ENCODE assay signal across 12 mouse cellular contexts in genomic region chr5:92861416-92862112, GRCm38 (mm10).
A peak's percentile ranks its signal among the peaks of the same experiment; 100 is the strongest.
DNase-seq lines count a peak whose midpoint lies in the region; ATAC-seq lines count a peak whose summit lies in the region.
"Had no signal": no experiment of that assay in that cellular context is flagged by ENCODE, and none has a peak within 500 bp of the region (broad histone marks: within the 10 kb centered on the region; RNA-seq: fewer than 3 reads in every experiment).

No protein-coding gene starts in this region.

- H3K9me3 ChIP-seq in forebrain, embryonic 13.5 days (replicated peaks), result no peaks in the 10 kb centered on the region
- H3K9me3 ChIP-seq in intestine, embryonic 15.5 days, result no peaks in the 10 kb centered on the region
- H3K9me3 ChIP-seq in neural tube, embryonic 14.5 days (ENCODE audit: control insufficient read depth, low read length), result no peaks in the 10 kb centered on the region
- H3K9me3 ChIP-seq: megakaryocyte, embryonic 14.5 days had no signal

- no peaks in the 10 kb centered on the region for H3K36me3 ChIP-seq in forebrain, embryonic 13.5 days (ENCODE audit: poor library complexity, severe bottlenecking)
- no peaks in the 10 kb centered on the region for H3K36me3 ChIP-seq in intestine, embryonic 15.5 days
- no peaks in the 10 kb centered on the region for H3K36me3 ChIP-seq in neural tube, embryonic 14.5 days (ENCODE audit: control insufficient read depth, insufficient read depth, low read length)

- intact Hi-C loops in gastrocnemius, postnatal 36 days (cut with DNase I), result no loop called here

- H3K4me3 ChIP-seq in forebrain, embryonic 13.5 days, result no peak overlapping the region
- no peak overlapping the region for H3K4me3 ChIP-seq in intestine, embryonic 15.5 days (replicated peaks)
- H3K4me3 ChIP-seq in neural tube, embryonic 14.5 days (ENCODE audit: low read depth, low read length), result no peak overlapping the region
- H3K4me3 ChIP-seq: megakaryocyte, embryonic 14.5 days had no signal

- H3K4me1 ChIP-seq in forebrain, embryonic 13.5 days, result peaks cover 42% of the 10 kb centered on the region
- H3K4me1 ChIP-seq in intestine, embryonic 15.5 days (replicated peaks), result peaks cover 9% of the 10 kb centered on the region; the same call in 1 of the 2 replicates
- H3K4me1 ChIP-seq in neural tube, embryonic 14.5 days (ENCODE audit: control insufficient read depth, insufficient read depth, low read length), result peaks cover 18% of the 10 kb centered on the region
- H3K4me1 ChIP-seq: megakaryocyte, embryonic 14.5 days had no signal

- peak; percentile 64 for DNase-seq in embryo, embryonic 10.5 days (ENCODE audit: low spot score)
- no peak for DNase-seq in gastrocnemius, postnatal 36 days
- no peak for DNase-seq in spleen, adult 12 weeks (ENCODE audit: low spot score)
- DNase-seq in cerebellum, adult 11 months, result no peak
- DNase-seq: cerebellum, postnatal 25 days; gastrocnemius, postnatal 14 days; kidney, postnatal 4 days had no signal

- peak overlapping the region; percentile 25; the same call in 1 of the 2 replicates for H3K27ac ChIP-seq in forebrain, embryonic 13.5 days
- H3K27ac ChIP-seq in intestine, embryonic 15.5 days, result no peak overlapping the region
- H3K27ac ChIP-seq in neural tube, embryonic 14.5 days (ENCODE audit: low read depth, low read length), result peak overlapping the region; percentile 28; the same call in 1 of the 2 replicates

- H3K9ac ChIP-seq in forebrain, embryonic 13.5 days, result no peak overlapping the region
- H3K9ac ChIP-seq in intestine, embryonic 15.5 days, result no peak overlapping the region
- H3K9ac ChIP-seq in neural tube, embryonic 14.5 days (replicated peaks; ENCODE audit: low read depth, low read length), result no peak overlapping the region

- H3K4me2 ChIP-seq in forebrain, embryonic 13.5 days, result 0 out of 2 replicates have a peak overlapping the region, but pooled peaks have one; percentile 17
- H3K4me2 ChIP-seq in intestine, embryonic 15.5 days (replicated peaks), result no peak overlapping the region
- H3K4me2 ChIP-seq in neural tube, embryonic 14.5 days (ENCODE audit: low read depth, low read length), result 0 out of 2 replicates have a peak overlapping the region, but pooled peaks have one; percentile 11
- H3K4me2 ChIP-seq: liver, embryonic 11.5 days had no signal

- 42% methylated on average over 10 of the region's 10 CpGs for WGBS in forebrain, embryonic 13.5 days
- 49% methylated on average over 10 of the region's 10 CpGs for WGBS in intestine, embryonic 15.5 days
- WGBS in neural tube, embryonic 14.5 days, result 37% methylated on average over 10 of the region's 10 CpGs

- no peaks in the 10 kb centered on the region for H3K27me3 ChIP-seq in forebrain, embryonic 13.5 days
- no peaks in the 10 kb centered on the region for H3K27me3 ChIP-seq in intestine, embryonic 15.5 days (replicated peaks)
- H3K27me3 ChIP-seq in neural tube, embryonic 14.5 days (ENCODE audit: control insufficient read depth, insufficient read depth, low read length), result no peaks in the 10 kb centered on the region
- H3K27me3 ChIP-seq: megakaryocyte, embryonic 14.5 days had no signal

- 0 out of 2 replicates have a peak, but pooled peaks have one; percentile 46 for ATAC-seq in forebrain, embryonic 13.5 days
- peak; percentile 71; the same call in 1 of the 2 replicates for ATAC-seq in intestine, embryonic 15.5 days
- ATAC-seq in neural tube, embryonic 14.5 days (ENCODE audit: low read depth), result peak; percentile 76
